In the genomic region with DNA sequence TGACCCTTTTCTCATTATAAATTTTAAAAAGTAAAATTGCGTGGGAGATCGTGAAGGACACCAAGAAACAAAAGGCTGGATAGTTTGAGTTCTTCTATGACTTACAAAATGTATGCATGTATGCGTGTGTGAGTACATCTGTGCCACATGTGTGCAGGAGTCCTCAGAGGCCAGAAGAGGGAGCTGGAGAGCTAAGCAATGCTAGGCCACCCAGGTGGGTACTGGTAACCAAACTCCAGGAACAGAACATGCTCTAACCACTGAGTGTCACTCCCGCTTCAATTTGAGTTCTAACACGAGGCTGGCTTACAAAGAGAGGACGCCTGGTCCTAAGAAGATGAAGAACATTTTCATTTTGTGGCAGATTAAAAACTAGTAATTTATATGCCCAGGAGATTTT, we compare ENCODE assay signal across 16 mouse cellular contexts.
DNase-seq lines count a peak whose midpoint lies in the region; ATAC-seq and TF ChIP-seq lines count a peak whose summit lies in the region.
"Had no signal": no experiment of that assay in that cellular context is flagged by ENCODE, and none has a peak within 500 bp of the region (broad histone marks: within the 10 kb centered on the region; RNA-seq: fewer than 3 reads in every experiment).

No protein-coding gene starts in this region.

- POLR2A ChIA-PET in Patski (lab: Charles Lee): no interaction called here

- peak; percentile 33; the same call in 1 of the 2 replicates for TF ChIP-seq CTCF in heart, adult 2 months (IDR thresholded peaks at IDR 0.05)
- peak; percentile 45 for TF ChIP-seq CTCF in liver, postnatal 0 days (IDR thresholded peaks at IDR 0.05; ENCODE audit: low read depth)
- TF ChIP-seq CTCF in CH12.LX (conservative IDR thresholded peaks at IDR 0.05 in 1 of 2, IDR thresholded peaks at IDR 0.05 in 1 of 2; ENCODE audit: low read depth in 2 of 2, low read length in 2 of 2) (peak; percentile 31 to 68; a peak in 3 of 4 replicates), Patski (IDR thresholded peaks at IDR 0.05) (peak; percentile 54)
- no peak; the same call in 1 of the 2 replicates for TF ChIP-seq CTCF in left cerebral cortex, adult 2 months (IDR thresholded peaks at IDR 0.05)

- TF ChIP-seq POLR2A in heart, adult 2 months (IDR thresholded peaks at IDR 0.05; ENCODE audit: insufficient read depth, low read depth, low read length): no peak
- no peak for TF ChIP-seq POLR2A in CH12.LX (IDR thresholded peaks at IDR 0.05; ENCODE audit: low read depth, low read length)

- no peak overlapping the region for H3K9ac ChIP-seq in heart, adult 2 months (ENCODE audit: low read depth, low read length)
- H3K9ac ChIP-seq in heart, embryonic 11.5 days (ENCODE audit: low read depth, low read length): no peak overlapping the region
- no peak overlapping the region for H3K9ac ChIP-seq in liver, postnatal 0 days (replicated peaks)
- H3K9ac ChIP-seq in liver, embryonic 12.5 days: no peak overlapping the region
- no peak overlapping the region for H3K9ac ChIP-seq in CH12.LX (ENCODE audit: insufficient read depth, low read depth)
- H3K9ac ChIP-seq: heart, embryonic 15.5 days; hindbrain, embryonic 12.5 days; neural tube, embryonic 13.5 days had no signal

- no peak overlapping the region for H3K4me3 ChIP-seq in heart, adult 2 months
- H3K4me3 ChIP-seq in heart, embryonic 11.5 days (ENCODE audit: low read depth, low read length): no peak overlapping the region
- no peak overlapping the region for H3K4me3 ChIP-seq in liver, postnatal 0 days (ENCODE audit: low read depth, low read length)
- no peak overlapping the region for H3K4me3 ChIP-seq in liver, embryonic 12.5 days
- no peak overlapping the region for H3K4me3 ChIP-seq in CH12.LX (replicated peaks in 1 of 3; ENCODE audit: low read depth in 2 of 3, low read length in 2 of 3, poor library complexity in 1 of 3)
- no peak overlapping the region for H3K4me3 ChIP-seq in left cerebral cortex, adult 2 months
- H3K4me3 ChIP-seq: heart, embryonic 15.5 days; hindbrain, embryonic 12.5 days; neural tube, embryonic 13.5 days had no signal

- DNase-seq in heart, adult 2 months: no peak
- no peak for DNase-seq in liver, postnatal 0 days
- peak; percentile 53 for DNase-seq in CH12.LX (ENCODE audit: extremely low read depth)
- no peak for DNase-seq in Patski (ENCODE audit: low read depth, low spot score)
- no peak for DNase-seq in left cerebral cortex, adult 2 months (ENCODE audit: extremely low spot score in 1 of 2, low spot score in 2 of 2)
- DNase-seq: adrenal gland, postnatal 10 days; cerebellum, postnatal 10 days; gastrocnemius, postnatal 36 days; kidney, adult 18-20 months; lung, adult 2 months had no signal

- H3K4me2 ChIP-seq in heart, embryonic 11.5 days: no peak overlapping the region
- no peak overlapping the region for H3K4me2 ChIP-seq in liver, postnatal 0 days (ENCODE audit: low read depth, low read length)
- H3K4me2 ChIP-seq in liver, embryonic 12.5 days: no peak overlapping the region
- no peak overlapping the region for H3K4me2 ChIP-seq in CH12.LX (ENCODE audit: insufficient read depth, low read depth, poor library complexity, severe bottlenecking)
- H3K4me2 ChIP-seq: heart, embryonic 15.5 days; hindbrain, embryonic 12.5 days; neural tube, embryonic 13.5 days had no signal

- dilution Hi-C loops in CH12.LX (cut with MboI; ENCODE audit: extremely low pct_ligation_motif_present, extremely low pct_unique_long_range_greater_than_20kb, low sequenced_read_pairs): no loop called here

- TF ChIP-seq RAD21 in CH12.LX (IDR thresholded peaks at IDR 0.05; ENCODE audit: low read depth, low read length): peak; percentile 65

- H3K79me2 ChIP-seq in heart, adult 2 months (replicated peaks; ENCODE audit: control insufficient read depth, insufficient read depth, low read length): no peaks in the 10 kb centered on the region
- no peaks in the 10 kb centered on the region for H3K79me2 ChIP-seq in CH12.LX (replicated peaks; ENCODE audit: control insufficient read depth, extremely low read depth, insufficient read depth, poor library complexity, severe bottlenecking)

- in situ Hi-C loops in CH12.LX (cut with MboI; ENCODE audit: low pct_ligation_motif_present, low pct_unique_long_range_greater_than_20kb, low sequenced_read_pairs) (no loop called here), Patski (cut with MboI; ENCODE audit: low pct_unique_long_range_greater_than_20kb) (no loop called here)

- ATAC-seq in heart, embryonic 11.5 days (replicated peaks; ENCODE audit: insufficient number of reproducible peaks, low FRiP score, low TSS enrichment): no peak
- no peak for ATAC-seq in liver, postnatal 0 days
- ATAC-seq in liver, embryonic 12.5 days: no peak
- no peak for ATAC-seq in Patski
- no peak for ATAC-seq in megakaryocyte-erythroid progenitor cell, adult 5-6 weeks (replicated peaks; ENCODE audit: low FRiP score, low TSS enrichment, poor library complexity, severe bottlenecking)

- H3K27ac ChIP-seq in heart, adult 2 months: no peak overlapping the region
- no peak overlapping the region for H3K27ac ChIP-seq in heart, embryonic 11.5 days (ENCODE audit: low read depth, low read length)
- no peak overlapping the region for H3K27ac ChIP-seq in liver, postnatal 0 days (ENCODE audit: low read depth)
- H3K27ac ChIP-seq in liver, embryonic 12.5 days: no peak overlapping the region
- no peak overlapping the region for H3K27ac ChIP-seq in CH12.LX (ENCODE audit: insufficient read depth, low read depth)
- no peak overlapping the region for H3K27ac ChIP-seq in left cerebral cortex, adult 2 months
- H3K27ac ChIP-seq: heart, embryonic 15.5 days; hindbrain, embryonic 12.5 days; neural tube, embryonic 13.5 days had no signal

- no peak for TF ChIP-seq EP300 in heart, adult 2 months (IDR thresholded peaks at IDR 0.05; ENCODE audit: insufficient read depth, low read depth, low read length)
- no peak for TF ChIP-seq EP300 in liver, postnatal 0 days (IDR thresholded peaks at IDR 0.05; ENCODE audit: low read depth)
- no peak for TF ChIP-seq EP300 in CH12.LX (IDR thresholded peaks at IDR 0.05; ENCODE audit: low read length)

- H3K36me3 ChIP-seq in heart, adult 2 months (ENCODE audit: control insufficient read depth, insufficient read depth, low read length): no peaks in the 10 kb centered on the region
- no peaks in the 10 kb centered on the region for H3K36me3 ChIP-seq in heart, embryonic 11.5 days (ENCODE audit: control insufficient read depth, insufficient read depth, low read length)
- no peaks in the 10 kb centered on the region for H3K36me3 ChIP-seq in liver, postnatal 0 days (replicated peaks; ENCODE audit: insufficient read depth, low read length)
- no peaks in the 10 kb centered on the region for H3K36me3 ChIP-seq in liver, embryonic 12.5 days
- H3K36me3 ChIP-seq in CH12.LX (replicated peaks in 1 of 2; ENCODE audit: control insufficient read depth in 1 of 2, insufficient read depth in 1 of 2, low read length in 1 of 2): no peaks in the 10 kb centered on the region
- H3K36me3 ChIP-seq: heart, embryonic 15.5 days; hindbrain, embryonic 12.5 days; neural tube, embryonic 13.5 days had no signal

- no peaks in the 10 kb centered on the region; the same call in 1 of the 2 replicates for H3K4me1 ChIP-seq in heart, adult 2 months (ENCODE audit: control insufficient read depth, insufficient read depth, low read length)
- H3K4me1 ChIP-seq in heart, embryonic 11.5 days (ENCODE audit: control insufficient read depth, insufficient read depth, low read length): no peaks in the 10 kb centered on the region; the same call in 1 of the 2 replicates
- H3K4me1 ChIP-seq in liver, postnatal 0 days (ENCODE audit: insufficient read depth): no peaks in the 10 kb centered on the region
- no peaks in the 10 kb centered on the region for H3K4me1 ChIP-seq in liver, embryonic 12.5 days
- peaks cover 4 to 36% of the 10 kb centered on the region in 2 experiments; a peak in 3 of 4 replicates for H3K4me1 ChIP-seq in CH12.LX (ENCODE audit: control insufficient read depth in 1 of 2, insufficient read depth in 2 of 2)
- H3K4me1 ChIP-seq: neural tube, embryonic 13.5 days had no signal

- H3K27me3 ChIP-seq in heart, adult 2 months (ENCODE audit: control insufficient read depth, insufficient read depth, low read length): no peaks in the 10 kb centered on the region
- H3K27me3 ChIP-seq in heart, embryonic 11.5 days (ENCODE audit: control insufficient read depth, insufficient read depth, low read length): no peaks in the 10 kb centered on the region
- no peaks in the 10 kb centered on the region for H3K27me3 ChIP-seq in liver, postnatal 0 days (ENCODE audit: insufficient read depth, low read length)
- no peaks in the 10 kb centered on the region for H3K27me3 ChIP-seq in liver, embryonic 12.5 days (replicated peaks)
- H3K27me3 ChIP-seq in CH12.LX (replicated peaks) (no peaks in the 10 kb centered on the region), Patski (no peaks in the 10 kb centered on the region)
- H3K27me3 ChIP-seq: heart, embryonic 15.5 days; hindbrain, embryonic 12.5 days; neural tube, embryonic 13.5 days had no signal

- intact Hi-C loops in heart, adult 2 months (cut with DNase I): no loop called here
- intact Hi-C loops in left cerebral cortex, adult 2 months (cut with DNase I): no loop called here

- 97% methylated on average over 6 of the region's 6 CpGs for WGBS in heart, adult 2 months
- WGBS in heart, embryonic 11.5 days (ENCODE audit: insufficient replicate concordance): 89% methylated on average over 6 of the region's 6 CpGs
- WGBS in liver, postnatal 0 days (ENCODE audit: insufficient replicate concordance): 82% methylated on average over 6 of the region's 6 CpGs
- 69% methylated on average over 6 of the region's 6 CpGs for WGBS in liver, embryonic 12.5 days (ENCODE audit: insufficient replicate concordance)

- H3K9me3 ChIP-seq in heart, embryonic 11.5 days (replicated peaks; ENCODE audit: control insufficient read depth, low read length): no peaks in the 10 kb centered on the region
- H3K9me3 ChIP-seq in liver, postnatal 0 days (ENCODE audit: low read length): no peaks in the 10 kb centered on the region
- no peaks in the 10 kb centered on the region for H3K9me3 ChIP-seq in liver, embryonic 12.5 days (replicated peaks)
- peaks cover 5% of the 10 kb centered on the region for H3K9me3 ChIP-seq in CH12.LX (replicated peaks; ENCODE audit: low read length)
- H3K9me3 ChIP-seq: heart, embryonic 15.5 days; hindbrain, embryonic 12.5 days; neural tube, embryonic 13.5 days had no signal

- CTCF ChIA-PET in Patski (lab: Charles Lee): interaction anchor here (1.1 to 1.4 kb wide), 2 partner anchors 14 to 22 kb away, joined by 3 to 4 read pairs; no protein-coding TSS in a partner anchor

TF ChIP-seq in CH12.LX, 34 proteins besides CTCF, POLR2A, EP300 and RAD21:
- peak; percentile 61 for TF ChIP-seq SMC3 (IDR thresholded peaks at IDR 0.05; ENCODE audit: low read depth, low read length)
- TF ChIP-seq MYC (IDR thresholded peaks at IDR 0.05; ENCODE audit: low read depth, low read length): no peak
- no peak for TF ChIP-seq JUN (IDR thresholded peaks at IDR 0.05; ENCODE audit: insufficient read depth, low read depth, low read length)
